Mouse (Mus musculus) forebrain, embryonic 13.5 days (tissue): ENCODE measurements at regions not wholly inside any gene's neighbourhood (a gene's known extent, or its start where the extent isn't known, plus 50 kb on each side); places are given as distances from the start of the nearest gene placed in this dataset.

ENCODE experiments used
- ATAC-seq: fragments of 200-750 bp; cut with Nextera tagmentation; 2 replicates; pipeline ENCODE4 v1.8.0; 2017
- H3K27ac ChIP-seq: fragments of 300-500 bp; sonication (generic); 2 replicates; pipeline ENCODE4 v1.5.1; 2015; ENCODE audit warnings: inconsistent platforms, mild to moderate bottlenecking, moderate library complexity
- H3K27me3 ChIP-seq: fragments of 300-500 bp; sonication (generic); 2 replicates; pipeline ENCODE4 v1.6.1; 2015; ENCODE audit warnings: mild to moderate bottlenecking, inconsistent platforms
- H3K36me3 ChIP-seq: fragments of 300-500 bp; sonication (generic); 2 replicates; pipeline ENCODE4 v1.6.1; 2015; ENCODE audit warnings: mild to moderate bottlenecking, inconsistent platforms; ENCODE audit not compliant: poor library complexity, severe bottlenecking
- H3K4me1 ChIP-seq: fragments of 300-500 bp; sonication (generic); 2 replicates; pipeline ENCODE4 v1.6.1; 2015; ENCODE audit warnings: inconsistent platforms
- H3K4me2 ChIP-seq: fragments of 300-500 bp; sonication (generic); 2 replicates; pipeline ENCODE4 v1.6.1; 2015; ENCODE audit warnings: inconsistent platforms, mild to moderate bottlenecking, moderate library complexity
- H3K4me3 ChIP-seq: fragments of 300-500 bp; sonication (generic); 2 replicates; pipeline ENCODE4 v1.5.1; 2015; ENCODE audit warnings: mild to moderate bottlenecking, inconsistent platforms
- H3K9ac ChIP-seq: fragments of 300-500 bp; sonication (generic); 2 replicates; pipeline ENCODE4 v1.6.1; 2015; ENCODE audit warnings: mild to moderate bottlenecking, inconsistent platforms
- H3K9me3 ChIP-seq: fragments of 300-500 bp; sonication (generic); replicated peaks from 2 replicates; pipeline ENCODE4 v1.6.1; 2016; ENCODE audit warnings: inconsistent platforms
- WGBS: fragments of 180-500 bp; shearing (Covaris S2); methylation state at CpG from one replicate; pipeline ENCODE4 v1.1.7; 2015; 5-methylcytosine and 5-hydroxymethylcytosine counted together

DNA sequence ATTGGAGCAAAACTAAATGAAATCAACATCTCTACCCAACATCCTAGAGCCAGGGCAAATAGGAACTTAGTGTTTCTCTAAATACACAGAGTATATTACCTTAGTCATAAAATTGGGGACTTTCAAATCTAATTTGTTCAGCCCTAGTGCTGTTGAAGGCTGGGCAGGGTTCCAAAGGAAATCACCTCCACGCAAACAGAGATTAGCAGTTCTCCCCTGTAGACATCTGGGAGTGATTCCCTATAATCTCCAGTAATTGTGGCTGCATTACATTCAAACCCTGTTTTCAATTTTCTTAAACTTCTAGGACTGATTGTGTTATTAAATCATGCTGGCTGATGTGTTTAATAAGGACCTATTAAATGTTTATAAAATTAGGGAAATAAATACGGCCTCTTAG, 519.7 kb downstream of the Ebf1 start:
- no peaks in the 10 kb centered on the region for H3K27me3 ChIP-seq
- no peaks in the 10 kb centered on the region for H3K9me3 ChIP-seq
- no peaks in the 10 kb centered on the region for H3K4me1 ChIP-seq
- H3K27ac ChIP-seq, result no peak overlapping the region
- H3K4me3 ChIP-seq, result no peak overlapping the region
- no peaks in the 10 kb centered on the region for H3K36me3 ChIP-seq
- no peak for ATAC-seq
- H3K9ac ChIP-seq, result no peak overlapping the region
- no peak overlapping the region for H3K4me2 ChIP-seq
- WGBS, result 70% methylated on average over 2 of the region's 2 CpGs

DNA sequence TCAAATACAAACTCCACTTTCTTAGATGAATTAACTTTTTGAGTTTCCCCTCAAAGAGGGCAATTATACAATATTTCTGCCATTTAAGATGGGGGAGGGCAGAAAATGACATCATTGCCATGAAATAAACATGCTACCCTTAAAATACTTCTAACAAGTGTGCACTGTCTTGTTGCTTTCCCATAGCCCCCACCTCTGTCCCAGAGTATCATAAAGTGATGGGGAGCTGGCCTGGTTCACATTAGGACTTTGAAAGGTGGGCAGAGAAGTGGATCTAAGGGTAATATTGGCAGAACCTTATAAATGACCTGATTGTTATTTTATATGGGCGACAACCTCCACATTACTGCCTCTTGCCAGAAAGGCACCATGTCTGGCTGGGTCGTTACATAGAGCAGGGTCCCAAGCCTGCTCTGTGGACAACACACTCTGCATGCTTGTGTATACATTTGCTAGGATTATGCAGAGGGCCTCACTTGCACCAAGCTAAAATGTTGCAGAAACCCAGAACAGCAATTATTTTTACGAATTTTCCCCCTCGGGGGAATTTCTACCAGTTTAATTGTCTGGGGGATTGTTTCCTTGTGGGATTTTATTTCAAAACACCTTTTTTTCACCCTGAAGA, 521.3 kb downstream of the Ebf1 start:
- H3K27ac ChIP-seq, result no peak overlapping the region
- H3K9ac ChIP-seq, result no peak overlapping the region
- H3K27me3 ChIP-seq, result no peaks in the 10 kb centered on the region
- no peaks in the 10 kb centered on the region for H3K36me3 ChIP-seq
- ATAC-seq, result no peak
- 78% methylated on average over 4 of the region's 4 CpGs for WGBS
- no peaks in the 10 kb centered on the region for H3K9me3 ChIP-seq
- H3K4me3 ChIP-seq, result no peak overlapping the region
- no peak overlapping the region for H3K4me2 ChIP-seq
- no peaks in the 10 kb centered on the region for H3K4me1 ChIP-seq

- Histone ChIP-seq H3K4me1 (no peaks in the 10 kb centered on the region), H3K4me3 (no peak overlapping the region), H3K36me3 (no peaks in the 10 kb centered on the region), H3K9me3 (no peaks in the 10 kb centered on the region), H3K27me3 (no peaks in the 10 kb centered on the region), H3K9ac (no peak overlapping the region), H3K4me2 (no peak overlapping the region), H3K27ac (no peak overlapping the region)
- 75% methylated on average over 1 of the region's 1 CpGs for WGBS
- no peak for ATAC-seq
Observed at GRCm38 (mm10) chr11:45140490-45140889, 523.4 kb downstream of the Ebf1 start.

DNA sequence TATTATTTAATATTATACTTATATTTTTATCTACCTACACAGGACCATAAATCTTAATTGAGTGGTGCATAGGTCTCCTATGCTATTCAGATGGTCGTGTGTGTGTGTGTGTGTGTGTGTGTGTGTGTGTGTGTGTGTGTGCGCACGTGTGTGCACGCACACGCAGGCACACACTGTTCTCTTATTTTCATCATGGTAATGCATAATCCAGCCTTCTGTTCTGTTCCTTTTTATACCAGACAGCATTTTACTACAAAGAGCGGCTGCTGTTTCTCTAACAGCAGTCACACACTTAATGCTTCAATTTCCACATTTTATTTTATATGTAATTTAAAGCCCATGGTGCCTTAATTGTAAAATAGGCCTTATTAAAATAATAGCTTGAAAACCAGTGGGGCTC, 537.0 kb downstream of the Ebf1 start:
- Histone ChIP-seq H3K27ac (no peak overlapping the region), H3K36me3 (no peaks in the 10 kb centered on the region), H3K9ac (no peak overlapping the region), H3K4me1 (peaks cover 7% of the 10 kb centered on the region; the same call in 1 of the 2 replicates), H3K27me3 (no peaks in the 10 kb centered on the region), H3K4me2 (no peak overlapping the region), H3K9me3 (no peaks in the 10 kb centered on the region), H3K4me3 (no peak overlapping the region)
- 85% methylated on average over 6 of the region's 6 CpGs for WGBS
- peak; percentile 51 for ATAC-seq

GRCm38 (mm10) chr11:45154497-45154896, 537.4 kb downstream of the Ebf1 start:
- Histone ChIP-seq H3K4me2 (no peak overlapping the region), H3K9ac (no peak overlapping the region), H3K27ac (no peak overlapping the region), H3K9me3 (no peaks in the 10 kb centered on the region), H3K4me3 (no peak overlapping the region), H3K4me1 (peaks cover 7% of the 10 kb centered on the region; the same call in 1 of the 2 replicates), H3K27me3 (no peaks in the 10 kb centered on the region), H3K36me3 (no peaks in the 10 kb centered on the region)
- WGBS, result 49% methylated on average over 8 of the region's 8 CpGs
- peak; percentile 45; the same call in 1 of the 2 replicates for ATAC-seq

- no peak for ATAC-seq
- WGBS, result 69% methylated on average over 1 of the region's 1 CpGs
Observed at GRCm38 (mm10) chr11:45155782-45156181, 538.7 kb downstream of the Ebf1 start.

GRCm38 (mm10) chr11:45158282-45158681, 541.2 kb downstream of the Ebf1 start:
- Histone ChIP-seq H3K27ac (no peak overlapping the region), H3K36me3 (no peaks in the 10 kb centered on the region), H3K9me3 (no peaks in the 10 kb centered on the region), H3K4me1 (peaks cover 7% of the 10 kb centered on the region; the same call in 1 of the 2 replicates), H3K9ac (no peak overlapping the region), H3K4me2 (no peak overlapping the region), H3K4me3 (no peak overlapping the region), H3K27me3 (no peaks in the 10 kb centered on the region)
- 68% methylated on average over 2 of the region's 2 CpGs for WGBS
- no peak for ATAC-seq

More at GRCm38 (mm10) chr11:45155782-45156181, 538.7 kb downstream of the Ebf1 start:
- H3K36me3 ChIP-seq, result no peaks in the 10 kb centered on the region
- H3K9ac ChIP-seq, result no peak overlapping the region
- no peak overlapping the region for H3K4me2 ChIP-seq
- no peak overlapping the region for H3K4me3 ChIP-seq
- H3K27me3 ChIP-seq, result no peaks in the 10 kb centered on the region
- H3K4me1 ChIP-seq, result peaks cover 7% of the 10 kb centered on the region; the same call in 1 of the 2 replicates
- H3K27ac ChIP-seq, result no peak overlapping the region
- no peaks in the 10 kb centered on the region for H3K9me3 ChIP-seq

- no peak overlapping the region for H3K27ac ChIP-seq
- H3K9ac ChIP-seq, result no peak overlapping the region
- H3K4me3 ChIP-seq, result no peak overlapping the region
- 82% methylated on average over 8 of the region's 8 CpGs for WGBS
- H3K27me3 ChIP-seq, result no peaks in the 10 kb centered on the region
- H3K9me3 ChIP-seq, result no peaks in the 10 kb centered on the region
- no peak for ATAC-seq
- H3K36me3 ChIP-seq, result no peaks in the 10 kb centered on the region
- H3K4me2 ChIP-seq, result no peak overlapping the region
- no peaks in the 10 kb centered on the region for H3K4me1 ChIP-seq
Observed at GRCm38 (mm10) chr11:45160871-45161270, 543.8 kb downstream of the Ebf1 start.

GRCm38 (mm10) chr11:45173546-45173945, 556.4 kb downstream of the Ebf1 start:
- Histone ChIP-seq H3K4me3 (no peak overlapping the region), H3K9ac (no peak overlapping the region), H3K4me2 (no peak overlapping the region), H3K27me3 (no peaks in the 10 kb centered on the region), H3K27ac (no peak overlapping the region), H3K36me3 (no peaks in the 10 kb centered on the region), H3K4me1 (no peaks in the 10 kb centered on the region), H3K9me3 (no peaks in the 10 kb centered on the region)
- ATAC-seq, result no peak
- WGBS, result 85% methylated on average over 2 of the region's 2 CpGs

DNA sequence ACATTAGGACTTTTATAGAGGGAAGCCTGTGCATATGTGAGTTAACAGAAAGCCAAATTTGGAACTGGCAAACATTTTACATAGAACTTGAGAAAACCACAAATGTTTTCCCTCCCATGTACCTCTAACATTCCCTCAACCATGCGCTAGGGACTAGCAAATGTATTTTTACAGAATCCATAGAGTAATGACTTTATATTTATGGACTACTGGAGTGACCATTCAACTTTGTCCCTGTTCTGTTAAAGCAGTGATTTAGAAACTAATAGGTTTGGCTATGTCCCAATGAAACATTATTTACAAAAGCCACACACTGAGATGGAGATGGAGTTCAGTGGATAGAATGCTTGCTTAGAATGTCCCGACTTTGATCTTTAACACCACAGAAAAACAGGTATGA, 557.0 kb downstream of the Ebf1 start:
- Histone ChIP-seq H3K9me3 (no peaks in the 10 kb centered on the region), H3K4me3 (no peak overlapping the region), H3K27ac (no peak overlapping the region), H3K9ac (no peak overlapping the region), H3K36me3 (no peaks in the 10 kb centered on the region), H3K4me2 (no peak overlapping the region), H3K4me1 (no peaks in the 10 kb centered on the region), H3K27me3 (no peaks in the 10 kb centered on the region)
- ATAC-seq, result no peak
- WGBS, result 88% methylated on average over 2 of the region's 2 CpGs

DNA sequence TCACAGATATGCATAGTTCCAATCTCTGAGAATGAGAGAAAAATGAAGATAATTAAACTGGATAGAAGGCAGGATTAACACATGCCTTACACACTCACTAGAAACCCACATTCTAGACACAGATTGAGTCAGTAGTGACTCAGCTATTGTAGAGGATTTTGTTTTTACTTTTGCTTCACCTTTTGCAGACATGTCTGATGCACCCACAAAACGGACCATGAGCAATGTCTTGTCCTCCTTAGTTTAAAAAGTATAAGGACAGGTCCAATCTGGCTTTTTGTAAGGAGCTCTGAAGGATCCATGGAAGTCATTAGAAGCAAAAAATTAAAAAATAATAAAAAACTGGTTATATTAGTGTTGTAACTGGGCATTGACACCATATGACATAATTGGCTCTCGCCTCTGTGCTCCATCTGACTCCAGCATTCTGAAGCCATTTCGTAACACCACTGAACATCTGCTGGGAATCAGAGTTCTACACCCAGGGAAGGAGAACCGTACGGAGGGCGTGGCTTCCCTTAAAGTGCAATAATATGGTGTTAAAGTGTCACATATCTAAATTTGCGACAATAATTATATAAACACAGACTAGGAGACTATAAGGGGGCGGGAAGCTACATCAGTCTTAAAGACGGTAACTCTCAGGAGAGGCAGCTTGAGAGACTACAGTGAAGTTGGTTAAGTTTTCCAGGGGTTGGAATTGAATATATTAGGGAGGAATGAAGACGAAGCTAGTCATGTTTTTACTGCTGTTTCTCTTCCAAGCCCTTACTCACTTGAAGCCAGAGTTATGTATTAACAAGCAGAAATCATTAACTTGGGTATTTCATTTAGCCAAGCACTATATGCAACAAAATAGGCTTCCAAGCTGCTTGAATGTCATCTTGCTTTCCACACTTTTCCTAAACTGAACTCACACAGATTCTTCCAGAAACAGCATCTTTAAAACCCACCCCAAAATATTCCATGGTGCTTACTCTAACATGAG, 558.0 kb downstream of the Ebf1 start:
- WGBS, result 87% methylated on average over 10 of the region's 10 CpGs
- no peaks in the 10 kb centered on the region for H3K4me1 ChIP-seq
- H3K27ac ChIP-seq, result no peak overlapping the region
- H3K9ac ChIP-seq, result no peak overlapping the region
- no peaks in the 10 kb centered on the region for H3K9me3 ChIP-seq
- no peak overlapping the region for H3K4me2 ChIP-seq
- ATAC-seq, result no peak
- H3K36me3 ChIP-seq, result no peaks in the 10 kb centered on the region
- no peaks in the 10 kb centered on the region for H3K27me3 ChIP-seq
- no peak overlapping the region for H3K4me3 ChIP-seq

GRCm38 (mm10) chr11:45176971-45177370, 559.9 kb downstream of the Ebf1 start:
- Histone ChIP-seq H3K4me1 (no peaks in the 10 kb centered on the region), H3K27me3 (no peaks in the 10 kb centered on the region), H3K4me3 (no peak overlapping the region), H3K9ac (no peak overlapping the region), H3K4me2 (no peak overlapping the region), H3K9me3 (no peaks in the 10 kb centered on the region), H3K36me3 (no peaks in the 10 kb centered on the region), H3K27ac (no peak overlapping the region)
- no peak for ATAC-seq
- 91% methylated on average over 3 of the region's 3 CpGs for WGBS
